Mouse (Mus musculus) T-helper 17 cell (primary cell): Measurements from ENCODE around the gene Plce1.

Experiments
- in situ Hi-C, 2 experiments: fragments of 300-600 bp; cut with MboI, MseI; formaldehyde crosslinking; loops; 1 replicate in 1 of 2; 2 replicates in 1 of 2; pipeline ENCODE4 v1.15.1; 2025; ENCODE audit warnings: high pct_unique_total_duplicates in 2 of 2

The Plce1 gene

DNA sequence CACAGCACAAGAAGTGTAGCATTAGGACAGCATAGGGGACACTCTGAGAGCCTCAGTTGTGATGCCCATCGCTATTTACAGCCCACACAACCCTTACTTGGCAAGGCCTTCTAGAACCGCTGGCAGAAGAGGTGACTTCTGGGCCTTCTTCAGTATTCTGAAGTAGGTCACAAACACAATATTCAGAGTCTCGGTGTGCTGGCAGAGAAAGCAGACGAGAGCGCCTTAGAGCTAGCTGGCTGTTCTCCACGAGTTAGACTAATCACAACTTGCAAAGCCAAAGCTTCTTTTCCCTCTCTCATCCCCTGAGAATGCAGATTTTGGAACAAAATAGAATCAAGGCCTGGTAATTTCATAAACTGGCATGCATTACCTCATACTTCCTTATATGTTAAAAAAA is 317.9 kb downstream of the Plce1 start:
- in situ Hi-C loops, result no loop called here

DNA sequence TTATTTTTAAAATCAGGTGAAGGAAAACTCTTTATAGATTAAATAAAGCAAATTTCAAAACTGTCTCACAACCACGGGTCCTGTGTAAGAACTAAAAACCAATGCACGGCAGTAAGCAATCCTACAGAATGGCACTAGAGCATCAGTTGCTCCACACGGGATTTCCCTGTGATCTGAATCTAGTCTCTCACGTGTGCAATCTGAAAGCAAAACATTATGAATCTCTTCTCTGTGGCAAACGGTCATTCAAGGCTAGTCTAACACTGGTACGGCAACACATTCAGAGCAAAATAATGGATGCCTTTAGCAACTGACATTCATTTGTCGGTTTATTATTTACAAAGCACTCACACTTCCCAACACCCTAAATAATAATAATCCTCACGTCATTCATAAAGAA is 337.3 kb downstream of the Plce1 start:
- in situ Hi-C loops, result loop anchor here (5.0 to 25.0 kb wide), 4 partner anchors 114 to 1444 kb away; partner anchors contain the start of genes Hells (in 2 of the 2), Kif11 (in 1 of the 2) and Pdlim1 (in 1 of the 2)

DNA sequence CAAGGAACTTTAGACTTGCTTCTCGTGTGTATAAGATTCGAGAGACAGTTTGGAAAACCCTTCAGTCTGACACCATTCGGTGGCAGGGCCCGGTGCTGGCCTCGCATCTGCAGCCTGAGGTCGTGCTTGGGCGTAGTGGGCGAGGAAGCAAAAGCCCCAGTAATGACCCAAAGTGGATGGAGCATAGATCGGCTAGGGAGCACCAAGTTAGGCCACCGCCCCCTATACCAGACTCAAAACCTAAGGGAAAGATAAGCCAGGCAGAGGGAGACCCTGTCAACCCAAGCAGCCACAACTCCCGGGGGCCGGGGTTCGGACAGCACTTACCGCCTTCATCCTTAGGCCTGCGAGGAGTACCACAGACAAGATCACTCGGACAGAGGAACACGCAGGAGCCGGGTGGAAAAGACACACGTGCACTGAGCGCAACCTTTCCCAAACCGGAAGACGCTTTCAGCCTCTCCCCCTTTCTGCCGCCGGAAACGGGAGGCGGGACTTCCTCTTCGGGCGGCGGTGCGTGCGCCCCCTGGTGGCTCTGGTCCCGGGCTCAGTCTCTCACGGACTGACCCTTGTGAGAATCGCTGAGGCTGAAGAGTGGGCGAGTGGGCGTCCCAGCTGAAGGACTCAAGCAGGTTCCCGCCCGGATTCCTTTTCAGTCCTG is 338.0 kb downstream of the Plce1 start, which contains the start of gene Noc3l:
Gene Noc3l, minus strand, starts transcription at position 472 of the 661 bp plus-strand sequence.
- in situ Hi-C loops, result loop anchor here (5.0 to 25.0 kb wide), 4 partner anchors 113 to 1443 kb away; partner anchors contain the start of genes Hells (in 2 of the 2), Kif11 (in 1 of the 2) and Pdlim1 (in 1 of the 2)

DNA sequence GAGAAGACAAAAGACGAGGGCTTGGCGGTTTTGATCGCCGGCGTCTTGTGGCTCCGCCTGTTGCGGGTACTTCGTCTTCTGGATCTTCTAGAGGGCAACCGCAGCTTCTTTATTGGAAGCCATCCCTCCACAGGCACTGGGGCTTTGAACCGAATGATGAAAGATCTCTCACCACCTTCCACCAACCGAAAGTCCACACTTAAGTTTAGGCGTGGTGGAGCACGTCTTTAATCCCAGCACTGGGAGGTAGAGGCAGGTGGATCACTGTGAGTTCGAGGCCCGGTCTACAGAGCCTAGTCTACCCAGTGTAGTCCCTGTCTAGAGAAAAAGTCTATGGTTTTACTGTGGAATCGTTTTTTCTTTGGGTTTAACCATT is 338.5 kb downstream of the Plce1 start:
- in situ Hi-C loops, result loop anchor here (5.0 to 25.0 kb wide), 4 partner anchors 113 to 1443 kb away; partner anchors contain the start of genes Hells (in 2 of the 2), Kif11 (in 1 of the 2) and Pdlim1 (in 1 of the 2)

DNA sequence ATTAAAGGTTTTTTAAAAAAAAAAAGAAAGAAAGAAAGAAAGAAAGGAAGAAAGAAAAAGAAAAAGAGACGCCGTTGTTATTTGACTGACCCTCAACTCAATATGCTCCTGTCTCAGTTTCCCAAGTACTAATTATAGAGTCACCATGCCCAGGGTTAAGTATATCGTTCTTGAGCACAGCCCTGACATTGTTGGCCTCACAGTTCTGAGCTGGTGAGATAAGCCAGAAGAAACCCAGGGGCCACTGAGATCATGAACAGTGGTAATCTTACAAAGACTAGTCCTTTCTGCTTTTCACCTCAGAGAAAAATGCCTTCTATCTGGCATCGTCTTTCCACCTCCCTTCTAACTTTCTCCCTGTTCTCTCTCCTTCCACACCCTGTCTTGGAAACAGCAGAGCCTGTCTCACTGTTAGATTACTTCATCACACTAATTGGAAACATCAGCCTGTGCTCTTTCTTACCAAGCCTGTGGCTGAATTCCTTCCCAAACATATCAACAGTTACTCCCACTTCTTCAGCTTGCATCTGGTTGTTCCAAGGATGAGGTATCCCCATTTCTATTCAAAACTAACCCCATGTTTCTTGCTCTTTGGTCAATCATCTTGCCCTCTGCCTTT is 339.4 kb downstream of the Plce1 start:
- in situ Hi-C loops, result loop anchor here in 1 of 2 experiments (25.0 kb wide), 2 partner anchors 1433 to 1442 kb away; partner anchors contain the start of genes Kif11 and Pdlim1

DNA sequence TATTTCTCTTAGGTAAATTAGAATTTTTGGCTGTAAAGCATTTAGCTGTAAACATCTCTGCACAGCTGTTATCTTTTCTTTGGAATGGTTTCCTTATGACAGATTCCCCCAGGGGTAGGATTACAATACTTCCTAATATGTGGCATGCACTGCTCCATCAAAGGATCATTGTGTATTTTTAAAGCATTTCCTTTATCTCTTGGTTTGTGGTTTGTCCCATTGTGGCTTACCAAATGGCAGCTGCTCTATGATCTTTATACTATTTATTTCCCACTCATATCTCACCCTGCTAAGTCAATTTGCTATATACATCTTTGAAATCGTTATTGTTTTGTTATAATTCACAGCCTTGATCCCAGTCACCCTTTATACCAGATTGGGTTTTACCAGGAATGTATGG is 352.3 kb downstream of the Plce1 start:
- in situ Hi-C loops, result no loop called here
